Mouse (Mus musculus) layer of hippocampus, postnatal 36 days (tissue): ENCODE data around the gene Btbd35f28. TPM values are rescaled to one million over a fixed set of nuclear protein-coding genes. Genes with fewer than 3 reads are reported as not detected.
"Not testable (repeated sequence)": the region's sequence is repeated elsewhere in the genome, so short reads cannot be mapped to it uniquely, and the experiment has no call there.

Experiments
- DNase-seq, 2 experiments: peaks; one replicate each; pipeline ENCODE4 v3.0.0; 2022
- total RNA-seq, 2 experiments: library from RNA; stranded (reverse); gene quantifications; 2 replicates each; pipeline ENCODE4 v1.2.3; 2021

Btbd35f28 gene
- total RNA-seq = not detected

GRCm38 (mm10) chrX:4196276-4196675 lies at the start of gene Btbd35f28:
Gene Btbd35f28, plus strand, starts transcription at chrX:4196576.
- DNase-seq = not testable (repeated sequence)

Other genes with a start within 250 kb of the Btbd35f28 start
- gene Btbd35f16, start 239.6 kb upstream of the Btbd35f28 start, total RNA-seq = not detected
- not detected for gene Btbd35f3, start 158.9 kb upstream of the Btbd35f28 start, total RNA-seq
- gene Btbd35f20, start 94.7 kb downstream of the Btbd35f28 start, total RNA-seq = not detected
- not detected for gene Btbd35f17, start 174.1 kb downstream of the Btbd35f28 start, total RNA-seq